Mouse (Mus musculus) midbrain, postnatal 0 days (tissue): ENCODE data around the gene Dguok. TPM values are rescaled to one million over a fixed set of nuclear protein-coding genes. Genes with fewer than 3 reads are reported as not detected.

Experiments
- ATAC-seq: fragments of 200-750 bp; cut with Nextera tagmentation; 2 replicates; pipeline ENCODE4 v1.8.0; 2017; ENCODE audit warnings: moderate number of reproducible peaks, mild to moderate bottlenecking, moderate TSS enrichment, moderate library complexity; ENCODE audit not compliant: low FRiP score
- DNase-seq: peaks from one replicate; pipeline ENCODE4 v3.0.0-alpha.2; 2015; ENCODE audit warnings: low spot score
- H3K27ac ChIP-seq: fragments of 300-500 bp; sonication (generic); 2 replicates; pipeline ENCODE4 v1.5.1; 2014; ENCODE audit warnings: low read depth, mild to moderate bottlenecking, low read length, mixed read lengths
- H3K27me3 ChIP-seq: fragments of 300-500 bp; sonication (generic); 2 replicates; pipeline ENCODE4 v1.6.1; 2014; ENCODE audit warnings: low read length, control low read depth, mixed read lengths; ENCODE audit not compliant: insufficient read depth
- H3K36me3 ChIP-seq: fragments of 300-500 bp; sonication (generic); 2 replicates; pipeline ENCODE4 v1.6.1; 2014; ENCODE audit warnings: low read length, control low read depth, mixed read lengths; ENCODE audit not compliant: insufficient read depth
- H3K4me1 ChIP-seq: fragments of 300-500 bp; sonication (generic); 2 replicates; pipeline ENCODE4 v1.6.1; 2014; ENCODE audit warnings: mild to moderate bottlenecking, control low read depth, antibody characterized with exemption, low read length, mixed read lengths; ENCODE audit not compliant: insufficient read depth
- H3K4me2 ChIP-seq: fragments of 300-500 bp; sonication (generic); 2 replicates; pipeline ENCODE4 v1.6.1; 2014; ENCODE audit warnings: low read depth, mild to moderate bottlenecking, low read length, mixed read lengths; ENCODE audit not compliant: poor library complexity, severe bottlenecking
- H3K4me3 ChIP-seq: fragments of 300-500 bp; sonication (generic); 2 replicates; pipeline ENCODE4 v1.5.1; 2014; ENCODE audit warnings: low read depth, mild to moderate bottlenecking, low read length, moderate library complexity
- H3K9ac ChIP-seq: fragments of 300-500 bp; sonication (generic); replicated peaks from 2 replicates; pipeline ENCODE4 v1.6.1; 2014; ENCODE audit warnings: mild to moderate bottlenecking, low read length, moderate library complexity, mixed read lengths; ENCODE audit not compliant: poor library complexity, severe bottlenecking
- H3K9me3 ChIP-seq: fragments of 300-500 bp; sonication (generic); 2 replicates; pipeline ENCODE4 v1.6.1; 2016; ENCODE audit warnings: low read length, control low read depth
- CTCF ChIP-seq: IDR thresholded peaks from 2 replicates; pipeline ENCODE4 v1.5.1; 2016; ENCODE audit warnings: antibody characterized with exemption, mild to moderate bottlenecking
- WGBS: fragments of 180-500 bp; shearing (Covaris S2); extraction: QIAGEN DNeasy Blood & Tissue Kit; methylation state at CpG from one replicate; pipeline ENCODE4 v1.1.7; 2014; 5-methylcytosine and 5-hydroxymethylcytosine counted together
- polyA plus RNA-seq: library from polyadenylated mRNA; unstranded; fragments of >200 nt; fragmentation: Nextera tagmentation; extraction: Ambion mirVana; gene quantifications from 2 replicates; pipeline ENCODE4 v1.2.1, GENCODE M21; 2015
- total RNA-seq: library from RNA; depleted of rRNA; stranded (reverse); fragments of >200 nt; gene quantifications from 2 replicates; pipeline ENCODE4 v1.2.3, GENCODE M21; 2014

Dguok gene
- total and polyA plus RNA-seq, 2 experiments from 2014 or later = 48.5 to 55.2 TPM

GRCm38 (mm10) chr6:83503361-83503760 is 3.4 kb downstream of the Dguok start:
- no peak overlapping the region for H3K9ac ChIP-seq
- 90% methylated on average over 3 of the region's 3 CpGs for WGBS
- no peak for TF ChIP-seq CTCF
- no peak overlapping the region for H3K4me3 ChIP-seq
- no peaks in the 10 kb centered on the region for H3K9me3 ChIP-seq
- H3K27me3 ChIP-seq = no peaks in the 10 kb centered on the region
- no peaks in the 10 kb centered on the region for H3K4me1 ChIP-seq
- no peak for DNase-seq
- H3K4me2 ChIP-seq = no peak overlapping the region
- H3K27ac ChIP-seq = no peak overlapping the region
- H3K36me3 ChIP-seq = no peaks in the 10 kb centered on the region
- no peak for ATAC-seq

GRCm38 (mm10) chr6:83502656-83503055 is 4.1 kb downstream of the Dguok start:
- Histone ChIP-seq H3K36me3 (no peaks in the 10 kb centered on the region), H3K9me3 (no peaks in the 10 kb centered on the region), H3K4me1 (no peaks in the 10 kb centered on the region), H3K4me3 (no peak overlapping the region), H3K27me3 (no peaks in the 10 kb centered on the region), H3K4me2 (no peak overlapping the region), H3K27ac (no peak overlapping the region), H3K9ac (no peak overlapping the region)
- DNase-seq (no peak), ATAC-seq (no peak)
- TF ChIP-seq CTCF = no peak
- 95% methylated on average over 3 of the region's 3 CpGs for WGBS

GRCm38 (mm10) chr6:83501524-83502310 is 5.1 kb downstream of the Dguok start:
- H3K27ac ChIP-seq = no peak overlapping the region
- TF ChIP-seq CTCF = no peak
- no peaks in the 10 kb centered on the region for H3K36me3 ChIP-seq
- no peaks in the 10 kb centered on the region for H3K9me3 ChIP-seq
- 74% methylated on average over 9 of the region's 9 CpGs for WGBS
- ATAC-seq (no peak), DNase-seq (no peak)
- no peaks in the 10 kb centered on the region; the same call in 1 of the 2 replicates for H3K4me1 ChIP-seq
- H3K27me3 ChIP-seq = no peaks in the 10 kb centered on the region
- no peak overlapping the region for H3K4me3 ChIP-seq
- no peak overlapping the region for H3K9ac ChIP-seq
- H3K4me2 ChIP-seq = no peak overlapping the region

- Histone ChIP-seq H3K4me1 (no peaks in the 10 kb centered on the region; the same call in 1 of the 2 replicates), H3K4me3 (no peak overlapping the region), H3K9me3 (no peaks in the 10 kb centered on the region), H3K27ac (no peak overlapping the region), H3K27me3 (no peaks in the 10 kb centered on the region), H3K9ac (no peak overlapping the region), H3K36me3 (peaks cover 2% of the 10 kb centered on the region; the same call in 1 of the 2 replicates), H3K4me2 (no peak overlapping the region)
- peak; percentile 56 for TF ChIP-seq CTCF
- ATAC-seq (no peak), DNase-seq (no peak)
- WGBS = 66% methylated on average over 3 of the region's 3 CpGs
Observed at GRCm38 (mm10) chr6:83500462-83500861, 6.3 kb downstream of the Dguok start.

GRCm38 (mm10) chr6:83499078-83499477 is 7.7 kb downstream of the Dguok start:
- Histone ChIP-seq H3K4me1 (no peaks in the 10 kb centered on the region; the same call in 1 of the 2 replicates), H3K4me2 (no peak overlapping the region), H3K36me3 (peaks cover 2% of the 10 kb centered on the region; the same call in 1 of the 2 replicates), H3K9me3 (no peaks in the 10 kb centered on the region), H3K27ac (no peak overlapping the region), H3K27me3 (no peaks in the 10 kb centered on the region), H3K9ac (no peak overlapping the region), H3K4me3 (no peak overlapping the region)
- ATAC-seq (no peak), DNase-seq (no peak)
- WGBS = 93% methylated on average over 10 of the region's 10 CpGs
- TF ChIP-seq CTCF = no peak
